Mouse (Mus musculus) G1E (cell line): ENCODE measurements around the gene Cyth1. TPM values are rescaled to one million over a fixed set of nuclear protein-coding genes. Genes with fewer than 3 reads are reported as not detected.
A peak's percentile ranks its signal among the peaks of the same experiment; 100 is the strongest.

Source experiments
- ATAC-seq: 2 replicates; pipeline ENCODE4 v1.8.0; 2016; ENCODE audit warnings: mild to moderate bottlenecking; ENCODE audit not compliant: insufficient number of reproducible peaks, poor library complexity, low FRiP score, severe bottlenecking; ENCODE audit errors: extremely low read depth
- DNase-seq: peaks from one replicate; pipeline ENCODE4 v3.0.0; 2012; ENCODE audit warnings: low spot score
- H3K27me3 ChIP-seq: 2 replicates; pipeline ENCODE4 v1.6.1; 2012; ENCODE audit warnings: mild to moderate bottlenecking, low read length, inconsistent platforms; ENCODE audit not compliant: insufficient read depth
- H3K36me3 ChIP-seq: replicated peaks from 2 replicates; pipeline ENCODE3; 2012; ENCODE audit warnings: mild to moderate bottlenecking, inconsistent platforms
- H3K4me1 ChIP-seq: 2 replicates; pipeline ENCODE4 v1.6.1; 2012; ENCODE audit warnings: low read depth, low read length, inconsistent platforms, mixed read lengths; ENCODE audit not compliant: insufficient read depth
- H3K4me3 ChIP-seq: 2 replicates; pipeline ENCODE4 v1.5.1; 2012; ENCODE audit warnings: low read depth, mild to moderate bottlenecking, inconsistent platforms, low read length, moderate library complexity, mixed read lengths
- H3K9me3 ChIP-seq: replicated peaks from 2 replicates; pipeline ENCODE4 v1.6.1; 2012; ENCODE audit warnings: inconsistent platforms
- CTCF ChIP-seq: IDR thresholded peaks from 2 replicates; pipeline ENCODE4 v1.5.1; 2012; ENCODE audit warnings: low read depth, low read length, inconsistent platforms, mixed read lengths
- GATA1 ChIP-seq: IDR thresholded peaks from 2 replicates; pipeline ENCODE4 v1.6.1; 2012; ENCODE audit warnings: borderline replicate concordance, low read length, inconsistent platforms, mixed read lengths
- GATA2 ChIP-seq: IDR thresholded peaks from 2 replicates; pipeline ENCODE4 v1.6.1; 2012; ENCODE audit warnings: low read depth, low read length, inconsistent platforms, borderline replicate concordance
- POLR2AphosphoS5 ChIP-seq: IDR thresholded peaks from 2 replicates; pipeline ENCODE4 v1.6.1; 2012; ENCODE audit warnings: low read depth, low read length, inconsistent platforms; ENCODE audit not compliant: insufficient replicate concordance
- TAL1 ChIP-seq: conservative IDR thresholded peaks from 2 replicates; pipeline ENCODE4 v1.6.1; 2012; ENCODE audit warnings: low read depth, low read length, inconsistent platforms, mixed read lengths
- polyA plus RNA-seq: library from polyadenylated mRNA; stranded (reverse); fragments of >175 nt; gene quantifications from 2 replicates; pipeline ENCODE4 v1.2.3, GENCODE M21; 2012
- total RNA-seq, 2 experiments: library from RNA; stranded (forward) in 1 of 2; stranded (reverse) in 1 of 2; fragments of 200-1000 nt in 1 of 2; fragments of >200 nt in 1 of 2; fragmentation: Nextera tagmentation in 1 of 2; gene quantifications; 2 replicates each; pipeline ENCODE4 v1.2.3; 2014 to 2017

The Cyth1 gene
- total and polyA plus RNA-seq, 3 experiments: 3.1 to 7.1 (median 4.0) TPM

DNA sequence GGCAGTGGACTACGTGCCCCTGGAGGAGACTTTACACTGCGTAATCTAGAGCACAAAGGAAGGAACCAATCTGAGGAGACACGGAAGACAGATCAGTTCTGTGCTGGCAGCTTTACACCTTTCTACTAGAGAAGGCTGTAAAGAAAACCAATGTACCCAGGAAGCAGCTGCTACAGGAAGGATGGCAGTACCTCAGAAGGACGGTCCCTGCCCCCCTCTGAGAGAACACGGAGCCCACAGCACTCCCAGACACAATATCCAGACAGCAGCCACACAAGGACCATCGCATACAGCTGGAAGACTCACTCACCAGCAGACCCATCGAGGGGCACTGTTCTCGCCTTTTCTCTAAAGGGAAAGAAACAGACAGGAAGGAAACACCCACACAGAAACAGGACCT, 11.7 kb upstream of the Cyth1 start:
- Histone ChIP-seq H3K27me3 (no peaks in the 10 kb centered on the region; the same call in 1 of the 2 replicates), H3K4me1 (0 out of 2 replicates have a peak, but pooled peaks cover 4% of the 10 kb centered on the region), H3K9me3 (no peaks in the 10 kb centered on the region), H3K4me3 (no peak overlapping the region), H3K36me3 (peaks cover 96% of the 10 kb centered on the region)
- ATAC-seq (no peak), DNase-seq (no peak)
- TF ChIP-seq POLR2AphosphoS5 (no peak), GATA2 (no peak), GATA1 (no peak), CTCF (no peak), TAL1 (no peak)

DNA sequence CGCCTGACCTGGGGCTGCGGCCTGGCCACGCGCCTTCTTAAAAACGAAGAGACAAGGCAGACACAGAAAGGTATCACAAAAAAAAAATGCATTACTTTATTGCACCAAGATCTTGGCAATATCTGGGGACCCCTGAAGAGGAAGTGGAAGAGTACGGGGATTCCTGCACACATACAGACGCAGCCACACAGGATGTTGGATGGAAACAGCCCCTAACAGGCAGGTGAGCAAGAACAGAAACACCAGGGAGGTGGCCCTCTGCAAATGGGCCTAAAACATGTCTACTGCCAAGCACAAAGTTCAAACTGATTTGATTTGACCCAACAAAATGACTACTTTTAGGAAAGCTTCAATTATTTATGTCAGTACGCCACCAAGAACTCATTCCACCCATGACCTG, 11.2 kb upstream of the Cyth1 start:
- ATAC-seq: no peak
- no peak for DNase-seq
- no peaks in the 10 kb centered on the region for H3K9me3 ChIP-seq
- no peak overlapping the region for H3K4me3 ChIP-seq
- H3K36me3 ChIP-seq: peaks cover 96% of the 10 kb centered on the region
- no peaks in the 10 kb centered on the region; the same call in 1 of the 2 replicates for H3K27me3 ChIP-seq
- no peak for TF ChIP-seq CTCF
- no peak for TF ChIP-seq POLR2AphosphoS5
- TF ChIP-seq TAL1: no peak
- no peak for TF ChIP-seq GATA1
- TF ChIP-seq GATA2: no peak
- peaks cover 8% of the 10 kb centered on the region for H3K4me1 ChIP-seq

DNA sequence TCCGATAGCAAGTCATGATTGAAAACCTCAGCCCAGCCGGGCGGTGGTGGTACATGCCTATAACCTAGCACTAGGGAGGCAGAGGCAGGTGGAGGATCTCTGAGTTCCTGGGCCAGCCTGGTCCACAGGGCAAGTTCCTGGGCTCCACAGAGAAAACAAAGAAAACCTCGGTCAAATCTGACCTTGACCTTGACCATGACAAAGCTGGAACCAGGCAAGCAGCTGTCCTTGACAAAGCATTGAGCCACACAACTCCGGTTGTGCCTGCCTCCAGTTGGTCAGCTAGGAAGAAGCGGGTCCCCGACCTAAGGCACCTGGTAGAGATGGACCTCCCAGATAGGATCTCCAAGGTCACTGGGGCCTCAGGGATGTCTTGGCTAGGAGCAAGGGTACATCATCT, 8.0 kb upstream of the Cyth1 start:
- peaks cover 15% of the 10 kb centered on the region for H3K4me1 ChIP-seq
- H3K27me3 ChIP-seq: no peaks in the 10 kb centered on the region; the same call in 1 of the 2 replicates
- peaks cover 79% of the 10 kb centered on the region for H3K36me3 ChIP-seq
- TF ChIP-seq GATA2 (no peak), GATA1 (no peak), CTCF (no peak), TAL1 (no peak), POLR2AphosphoS5 (no peak)
- ATAC-seq: no peak
- DNase-seq: no peak
- H3K9me3 ChIP-seq: no peaks in the 10 kb centered on the region
- H3K4me3 ChIP-seq: no peak overlapping the region

DNA sequence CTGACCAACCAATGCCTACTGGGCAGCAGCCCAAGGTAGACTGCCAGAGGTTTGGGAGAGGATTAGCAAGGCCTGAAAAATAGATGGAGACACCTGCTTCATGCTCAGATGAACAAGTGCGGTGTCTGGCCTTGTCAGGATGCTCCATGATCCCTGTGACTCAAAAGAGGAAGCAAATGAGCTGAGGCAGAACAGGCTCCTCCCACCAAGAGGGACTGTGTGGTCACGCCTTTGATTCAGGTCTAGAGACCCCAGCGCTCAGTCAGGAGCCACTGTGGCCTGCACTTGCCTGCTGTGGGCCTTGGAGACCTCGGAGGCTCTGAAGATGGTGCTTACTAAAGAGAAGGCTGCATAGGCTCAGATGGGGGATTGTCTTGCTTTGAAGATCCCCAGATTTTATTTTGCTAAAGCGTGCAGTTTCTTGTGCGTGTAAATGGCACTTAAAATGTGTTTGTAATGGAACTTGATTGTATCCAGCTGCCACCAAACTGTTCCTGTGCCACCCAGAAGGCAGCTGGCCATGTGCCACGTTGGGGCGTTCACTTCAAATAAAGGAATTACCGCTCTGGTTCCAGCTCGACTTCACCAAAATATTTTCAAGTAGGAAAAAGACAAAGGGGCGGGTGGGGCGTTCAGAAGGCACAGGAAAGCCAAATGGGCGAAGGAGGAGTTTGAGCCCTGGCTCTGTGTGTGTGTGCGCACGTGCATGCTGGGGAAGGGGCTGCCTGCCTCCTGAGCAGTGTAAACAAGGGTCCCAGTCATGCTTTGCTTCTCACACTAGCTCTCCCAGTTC, 6.0 kb upstream of the Cyth1 start:
- no peak for TF ChIP-seq CTCF
- no peak for TF ChIP-seq POLR2AphosphoS5
- no peak for TF ChIP-seq GATA2

DNA sequence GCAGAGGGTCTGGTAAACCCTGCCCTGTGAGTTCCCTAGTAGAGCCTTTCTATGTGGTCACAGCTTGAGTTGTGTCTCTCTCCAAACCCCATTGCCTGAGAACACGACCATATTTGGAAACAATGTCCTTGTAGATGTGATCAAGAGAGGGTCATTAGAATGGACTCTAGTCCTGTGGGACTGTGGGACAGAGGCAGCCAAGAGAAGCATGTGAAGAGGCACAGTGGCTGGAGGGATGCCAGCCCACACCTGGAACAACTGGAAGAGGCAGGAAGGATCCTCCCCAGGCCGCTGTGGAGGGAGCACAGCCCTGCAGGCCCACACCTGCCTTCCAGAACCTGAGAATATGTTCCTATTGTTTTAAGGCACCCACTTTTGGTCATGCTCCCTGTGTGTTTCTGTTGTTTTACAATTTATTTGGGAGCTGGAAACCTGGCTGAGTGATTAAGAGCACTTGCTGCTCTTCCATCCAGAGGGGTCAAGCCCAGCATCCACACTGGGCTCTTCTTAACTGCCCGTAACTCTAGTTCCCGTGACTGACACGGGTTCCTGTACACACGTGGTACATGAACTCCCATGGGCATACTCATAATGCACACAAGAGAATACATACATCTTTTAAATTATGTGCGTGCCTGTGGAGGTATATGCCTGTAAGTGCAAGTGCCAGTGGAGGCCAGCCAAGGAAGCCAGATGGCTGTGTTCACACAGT, 5.2 kb upstream of the Cyth1 start:
- no peaks in the 10 kb centered on the region; the same call in 1 of the 2 replicates for H3K27me3 ChIP-seq
- peaks cover 35% of the 10 kb centered on the region for H3K4me1 ChIP-seq
- no peak for DNase-seq
- no peaks in the 10 kb centered on the region for H3K9me3 ChIP-seq
- H3K36me3 ChIP-seq: peaks cover 51% of the 10 kb centered on the region
- no peak overlapping the region for H3K4me3 ChIP-seq
- TF ChIP-seq TAL1: no peak
- ATAC-seq: no peak

More for the DNA sequence above, 6.0 kb upstream of the Cyth1 start:
- Histone ChIP-seq H3K9me3 (no peaks in the 10 kb centered on the region), H3K36me3 (peaks cover 58% of the 10 kb centered on the region), H3K27me3 (no peaks in the 10 kb centered on the region; the same call in 1 of the 2 replicates), H3K4me1 (peaks cover 28% of the 10 kb centered on the region), H3K4me3 (no peak overlapping the region)
- ATAC-seq: no peak
- DNase-seq: no peak

DNA sequence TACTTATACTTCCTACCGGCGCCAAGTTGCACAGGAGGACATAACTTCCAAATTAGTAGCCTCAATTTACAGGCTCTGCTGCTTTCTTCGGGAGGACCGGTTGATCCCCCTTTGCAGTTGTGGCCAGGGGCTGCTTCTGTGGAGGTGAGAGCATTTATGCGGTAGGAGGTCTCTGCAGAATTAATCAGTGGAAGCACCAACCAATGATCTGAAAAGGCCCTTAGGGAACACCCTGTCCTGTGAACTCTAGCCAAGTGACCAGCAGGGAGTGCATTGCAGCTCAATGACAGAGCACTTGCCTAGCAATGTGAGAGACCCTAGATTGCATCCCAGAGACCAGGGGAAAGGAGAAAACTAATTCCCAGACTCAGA, 606 bp upstream of the Cyth1 start:
- Histone ChIP-seq H3K9me3 (no peaks in the 10 kb centered on the region), H3K4me1 (peaks cover 40% of the 10 kb centered on the region), H3K4me3 (peak overlapping the region; percentile 84), H3K27me3 (peaks cover 5% of the 10 kb centered on the region; the same call in 1 of the 2 replicates), H3K36me3 (peaks cover 9% of the 10 kb centered on the region)
- TF ChIP-seq CTCF (no peak), GATA2 (no peak), TAL1 (no peak), GATA1 (no peak), POLR2AphosphoS5 (no peak)
- ATAC-seq (no peak), DNase-seq (no peak)
